Mouse (Mus musculus): ENCODE measurements at regions not wholly inside any gene's neighbourhood (a gene's known extent, or its start where the extent isn't known, plus 50 kb on each side); places are given as distances from the start of the nearest gene placed in this dataset.

DNA sequence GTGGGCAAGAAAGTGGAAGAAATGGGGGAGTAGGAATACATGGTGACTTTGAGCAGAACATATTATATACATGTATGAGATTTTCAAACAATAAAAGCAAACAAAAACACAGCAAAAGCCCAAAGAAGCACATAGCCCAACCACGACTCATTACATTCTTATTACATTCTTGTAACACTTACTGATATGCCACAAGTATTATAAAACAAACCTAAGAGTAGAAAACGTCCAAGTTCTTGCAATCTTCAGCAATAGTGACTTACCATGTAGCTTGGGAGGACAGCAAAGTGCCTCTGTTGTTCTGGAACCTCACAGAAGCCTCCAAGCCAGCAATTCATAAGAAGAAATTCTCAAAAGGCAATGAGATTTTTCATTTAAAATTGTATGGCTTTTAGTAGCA lies 326.8 kb downstream of the Pax3 start:
- TF ChIP-seq CTCF (IDR thresholded peaks at IDR 0.05; ENCODE audit: low read depth, low read length) = no peak
- TF ChIP-seq POLR2A (IDR thresholded peaks at IDR 0.05; ENCODE audit: borderline replicate concordance, low read depth, low read length) = no peak

Data from bone marrow macrophage, adult 2 months (primary cell).